Mouse (Mus musculus) hindbrain, embryonic 14.5 days (tissue): ENCODE measurements around the gene Ten1. TPM values are rescaled to one million over a fixed set of nuclear protein-coding genes. Genes with fewer than 3 reads are reported as not detected.

Experiments used
- ATAC-seq: fragments of 200-750 bp; cut with Nextera tagmentation; 2 replicates; pipeline ENCODE4 v1.8.0; 2017; ENCODE audit warnings: moderate number of reproducible peaks, mild to moderate bottlenecking, moderate TSS enrichment, moderate library complexity; ENCODE audit not compliant: low FRiP score
- DNase-seq: peaks from one replicate; pipeline ENCODE4 v3.0.0-alpha.2; 2015; ENCODE audit warnings: low spot score
- H3K27ac ChIP-seq: fragments of 300-500 bp; sonication (generic); 2 replicates; pipeline ENCODE4 v1.5.1; 2014; ENCODE audit warnings: mild to moderate bottlenecking, moderate library complexity
- H3K27me3 ChIP-seq: fragments of 300-500 bp; sonication (generic); 2 replicates; pipeline ENCODE4 v1.6.1; 2014; ENCODE audit warnings: mild to moderate bottlenecking, low read length, mixed read lengths; ENCODE audit not compliant: control insufficient read depth, insufficient read depth
- H3K36me3 ChIP-seq: fragments of 300-500 bp; sonication (generic); replicated peaks from 2 replicates; pipeline ENCODE4 v1.6.1; 2014; ENCODE audit not compliant: control insufficient read depth, insufficient read depth
- H3K4me1 ChIP-seq: fragments of 300-500 bp; sonication (generic); replicated peaks from 2 replicates; pipeline ENCODE4 v1.6.1; 2014; ENCODE audit warnings: antibody characterized with exemption, low read length, mixed read lengths; ENCODE audit not compliant: control insufficient read depth, insufficient read depth
- H3K4me2 ChIP-seq: fragments of 300-500 bp; sonication (generic); replicated peaks from 2 replicates; pipeline ENCODE4 v1.6.1; 2014; ENCODE audit warnings: mild to moderate bottlenecking, moderate library complexity
- H3K4me3 ChIP-seq: fragments of 300-500 bp; sonication (generic); replicated peaks from 2 replicates; pipeline ENCODE4 v1.5.1; 2014; ENCODE audit warnings: mild to moderate bottlenecking, low read length
- H3K9ac ChIP-seq: fragments of 300-500 bp; sonication (generic); 2 replicates; pipeline ENCODE4 v1.6.1; 2014
- H3K9me3 ChIP-seq: fragments of 300-500 bp; sonication (generic); 2 replicates; pipeline ENCODE4 v1.6.1; 2016; ENCODE audit warnings: low read length; ENCODE audit not compliant: control insufficient read depth
- WGBS: fragments of 180-500 bp; shearing (Covaris S2); extraction: QIAGEN DNeasy Blood & Tissue Kit; methylation state at CpG from one replicate; pipeline ENCODE4 v1.1.7; 2014; 5-methylcytosine and 5-hydroxymethylcytosine counted together
- polyA plus RNA-seq: library from polyadenylated mRNA; unstranded; fragments of >200 nt; fragmentation: Nextera tagmentation; extraction: Ambion mirVana; gene quantifications from 2 replicates; pipeline ENCODE4 v1.2.1, GENCODE M21; 2014

The Ten1 gene
- polyA plus RNA-seq, 1 experiment from 2014 or later, result 88.0 TPM

DNA sequence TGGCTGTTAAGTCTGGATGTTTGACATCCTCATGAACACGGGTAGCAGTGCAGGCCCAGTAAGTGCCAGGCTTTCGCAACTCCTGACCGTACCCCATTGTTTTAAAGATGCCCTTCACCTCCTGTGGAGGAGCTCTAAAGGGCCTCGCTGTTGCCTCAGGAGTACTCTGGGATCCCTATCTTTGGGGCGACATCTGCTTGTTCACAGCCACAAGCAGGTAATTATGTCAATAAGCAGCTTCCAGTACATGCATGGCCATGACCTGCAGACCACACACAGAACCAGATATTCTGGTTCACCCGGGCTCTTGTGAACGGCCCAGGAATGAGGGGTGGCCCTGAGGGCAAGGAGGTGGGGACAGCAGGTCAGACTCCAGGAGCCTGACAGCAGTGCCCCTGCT lies 61.6 kb downstream of the Ten1 start:
- H3K9me3 ChIP-seq, result no peaks in the 10 kb centered on the region
- 89% methylated on average over 7 of the region's 7 CpGs for WGBS
- DNase-seq (no peak), ATAC-seq (no peak)
- H3K36me3 ChIP-seq, result peaks cover 95% of the 10 kb centered on the region
- no peak overlapping the region for H3K4me3 ChIP-seq
- no peaks in the 10 kb centered on the region for H3K27me3 ChIP-seq
- no peak overlapping the region for H3K9ac ChIP-seq
- H3K4me2 ChIP-seq, result no peak overlapping the region
- H3K27ac ChIP-seq, result no peak overlapping the region
- no peaks in the 10 kb centered on the region for H3K4me1 ChIP-seq

Other genes starting within 250 kb of the Ten1 start
- gene Itgb4, start 224.1 kb upstream of the Ten1 start, polyA plus RNA-seq, result 1.5 and 1.6 TPM in 2 replicates
- 48.6 and 54.4 TPM in 2 replicates for gene Galk1, start 186.1 kb upstream of the Ten1 start, polyA plus RNA-seq
- gene H3f3b, start 170.9 kb upstream of the Ten1 start, polyA plus RNA-seq, result 1,746 and 2,054 TPM in 2 replicates
- gene Unk, start 168.5 kb upstream of the Ten1 start, polyA plus RNA-seq, result 25.6 and 29.3 TPM in 2 replicates
- 0.75 and 0.83 TPM in 2 replicates for gene Unc13d, start 120.9 kb upstream of the Ten1 start, polyA plus RNA-seq
- 164 and 183 TPM in 2 replicates for gene Wbp2, start 111.9 kb upstream of the Ten1 start, polyA plus RNA-seq
- 9.4 and 10.6 TPM in 2 replicates for gene Trim47, start 71.6 kb upstream of the Ten1 start, polyA plus RNA-seq
- gene Trim65, start 67.7 kb upstream of the Ten1 start, polyA plus RNA-seq, result 2.7 and 2.9 TPM in 2 replicates
- gene Mrpl38, start 60.0 kb upstream of the Ten1 start, polyA plus RNA-seq, result 79.4 and 83.1 TPM in 2 replicates
- gene Fbf1, start 30.7 kb upstream of the Ten1 start, polyA plus RNA-seq, result 43.0 and 45.4 TPM in 2 replicates
- 67.5 and 75.7 TPM in 2 replicates for gene Acox1, start 190 bp downstream of the Ten1 start, polyA plus RNA-seq
- gene Evpl, start 39.2 kb downstream of the Ten1 start, polyA plus RNA-seq, result 0.62 and 0.64 TPM in 2 replicates
- gene Srp68, start 75.4 kb downstream of the Ten1 start, polyA plus RNA-seq, result 52.0 and 54.0 TPM in 2 replicates
- 0.55 and 0.57 TPM in 2 replicates for gene Galr2, start 82.1 kb downstream of the Ten1 start, polyA plus RNA-seq
- 115 and 118 TPM in 2 replicates for gene Exoc7, start 108.4 kb downstream of the Ten1 start, polyA plus RNA-seq
- 13.1 and 16.2 TPM in 2 replicates for gene Foxj1, start 136.5 kb downstream of the Ten1 start, polyA plus RNA-seq
- 68.5 and 75.5 TPM in 2 replicates for gene Rnf157, start 214.2 kb downstream of the Ten1 start, polyA plus RNA-seq
- gene Ubald2, start 235.2 kb downstream of the Ten1 start, polyA plus RNA-seq, result 61.4 and 67.6 TPM in 2 replicates